Mouse (Mus musculus) bone marrow macrophage, adult 2 months (primary cell): ENCODE measurements at regions not wholly inside any gene's neighbourhood (a gene's known extent, or its start where the extent isn't known, plus 50 kb on each side); places are given as distances from the start of the nearest gene placed in this dataset.

Experiments
- H3K27ac ChIP-seq: 2 replicates; pipeline ENCODE4 v1.5.1; 2012; ENCODE audit warnings: low read depth, low read length; ENCODE audit not compliant: insufficient read depth
- H3K4me1 ChIP-seq: 2 replicates; pipeline ENCODE4 v1.6.1; 2012; ENCODE audit warnings: low read length; ENCODE audit not compliant: control insufficient read depth, insufficient read depth
- H3K4me3 ChIP-seq: 2 replicates; pipeline ENCODE4 v1.5.1; 2012; ENCODE audit warnings: mild to moderate bottlenecking, low read length, moderate library complexity; ENCODE audit not compliant: insufficient read depth
- CTCF ChIP-seq: IDR thresholded peaks from 2 replicates; pipeline ENCODE4 v1.5.1; 2012; ENCODE audit warnings: low read depth, mild to moderate bottlenecking, low read length, moderate library complexity
- POLR2A ChIP-seq: IDR thresholded peaks from 2 replicates; pipeline ENCODE4 v1.6.1; 2012; ENCODE audit warnings: mild to moderate bottlenecking, low read depth, low read length, borderline replicate concordance

GRCm38 (mm10) chr4:31878493-31879191, 85.3 kb upstream of the Map3k7 start:
- H3K4me1 ChIP-seq = no peaks in the 10 kb centered on the region
- TF ChIP-seq CTCF (no peak), POLR2A (no peak)
- no peak overlapping the region for H3K4me3 ChIP-seq
- no peak overlapping the region for H3K27ac ChIP-seq

DNA sequence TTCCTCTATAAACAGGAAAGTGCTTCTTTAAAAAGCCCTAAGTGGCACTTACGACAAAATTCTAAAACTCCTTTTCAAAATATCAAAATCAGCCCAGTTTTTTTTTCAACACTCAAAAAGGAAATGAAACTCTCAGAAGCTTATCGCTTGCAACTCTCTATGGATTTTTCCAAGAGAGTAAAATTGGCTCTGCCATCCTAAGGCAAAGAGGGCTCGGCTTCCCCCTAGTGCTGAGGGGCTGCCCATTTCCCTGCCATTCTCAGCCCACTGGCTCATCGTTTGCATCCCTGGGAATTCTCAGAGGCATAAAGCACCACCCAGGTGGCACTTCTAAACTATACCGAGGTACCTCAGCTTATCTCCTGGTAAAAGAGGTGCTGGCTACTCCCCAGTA, 84.7 kb upstream of the Map3k7 start:
- TF ChIP-seq POLR2A (no peak), CTCF (no peak)
- Histone ChIP-seq H3K4me3 (no peak overlapping the region), H3K4me1 (no peaks in the 10 kb centered on the region), H3K27ac (no peak overlapping the region)

DNA sequence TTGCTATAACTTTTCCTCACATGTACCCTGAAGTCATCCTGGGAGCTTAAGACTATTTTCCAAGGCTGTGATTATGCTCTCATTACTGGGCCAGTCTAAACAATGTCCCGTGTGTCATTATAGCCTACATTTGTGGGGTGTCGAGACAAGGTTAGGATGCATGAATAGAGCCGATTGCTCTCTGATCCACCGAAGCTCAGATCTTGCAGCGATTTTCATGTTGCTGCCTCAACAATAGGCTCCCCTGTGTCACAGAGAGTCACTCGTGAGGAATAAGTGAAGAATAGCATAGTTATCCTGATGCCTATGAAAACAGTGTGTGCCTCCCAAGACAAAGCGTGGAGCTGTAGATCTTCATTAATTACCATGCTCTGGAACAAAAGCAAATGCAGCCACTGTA, 83.7 kb upstream of the Map3k7 start:
- H3K27ac ChIP-seq = no peak overlapping the region
- H3K4me3 ChIP-seq = no peak overlapping the region
- no peaks in the 10 kb centered on the region for H3K4me1 ChIP-seq
- TF ChIP-seq POLR2A (no peak), CTCF (no peak)

DNA sequence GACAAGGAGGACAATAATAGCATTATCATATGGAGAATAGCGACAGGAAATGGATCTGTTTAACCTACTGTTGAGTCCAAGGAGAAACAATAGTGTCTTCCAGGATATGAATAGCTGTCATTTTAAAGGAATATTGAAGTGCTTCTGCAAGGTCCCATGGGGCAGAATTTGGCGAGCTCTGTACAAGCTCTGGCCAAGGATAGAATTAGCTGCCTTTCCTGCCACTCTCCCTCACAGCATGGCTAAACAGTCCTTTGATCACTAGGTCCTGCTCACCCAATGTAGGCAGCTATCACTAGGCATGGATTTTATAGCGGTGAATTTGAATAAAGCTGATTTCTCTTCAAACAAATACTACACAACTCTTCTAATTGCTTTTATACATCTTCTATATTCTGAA, 74.2 kb upstream of the Map3k7 start:
- Histone ChIP-seq H3K27ac (no peak overlapping the region), H3K4me3 (no peak overlapping the region), H3K4me1 (no peaks in the 10 kb centered on the region)
- TF ChIP-seq POLR2A (no peak), CTCF (no peak)

GRCm38 (mm10) chr4:31909086-31909673, 54.7 kb upstream of the Map3k7 start:
- Histone ChIP-seq H3K27ac (no peak overlapping the region), H3K4me3 (no peak overlapping the region), H3K4me1 (peaks cover 3% of the 10 kb centered on the region)
- TF ChIP-seq CTCF = no peak
- TF ChIP-seq POLR2A = no peak
